Mouse (Mus musculus): Measurements from ENCODE around the gene Limk2.

Limk2 gene

GRCm38 (mm10) chr11:3331756-3332642 lies 77.0 kb downstream of the Limk2 start:
- peak; percentile 97 for DNase-seq

GRCm38 (mm10) chr11:3330991-3331750 lies 77.8 kb downstream of the Limk2 start:
- no peak for DNase-seq

GRCm38 (mm10) chr11:3330566-3330965 lies 78.4 kb downstream of the Limk2 start:
- DNase-seq, result peak; percentile 94

GRCm38 (mm10) chr11:3329891-3330451 lies 79.0 kb downstream of the Limk2 start, which contains the start of gene Pik3ip1:
Gene Pik3ip1, plus strand, starts transcription at chr11:3330401.
- DNase-seq, result no peak

GRCm38 (mm10) chr11:3328806-3329775 lies 79.9 kb downstream of the Limk2 start:
- no peak for DNase-seq

GRCm38 (mm10) chr11:3328271-3328670 lies 80.7 kb downstream of the Limk2 start:
- peak; percentile 65 for DNase-seq

GRCm38 (mm10) chr11:3318286-3318685 lies 90.7 kb downstream of the Limk2 start:
- DNase-seq, result no peak

- peak; percentile 76 for DNase-seq
Measured at GRCm38 (mm10) chr11:3314148-3314547, 94.8 kb downstream of the Limk2 start.

- peak; percentile 73 for DNase-seq
Measured at GRCm38 (mm10) chr11:3313294-3313693, 95.7 kb downstream of the Limk2 start.

- DNase-seq, result peak; percentile 38
Measured at GRCm38 (mm10) chr11:3311586-3312347, 97.2 kb downstream of the Limk2 start.

- peak; percentile 52 for DNase-seq
Measured at GRCm38 (mm10) chr11:3310789-3311585, 98.0 kb downstream of the Limk2 start.

GRCm38 (mm10) chr11:3309884-3310283 lies 99.1 kb downstream of the Limk2 start:
- DNase-seq, result peak; percentile 66

- no peak for DNase-seq
Measured at GRCm38 (mm10) chr11:3307875-3308274, 101.1 kb downstream of the Limk2 start.

GRCm38 (mm10) chr11:3305821-3306220 lies 103.2 kb downstream of the Limk2 start:
- no peak for DNase-seq

GRCm38 (mm10) chr11:3302792-3303191 lies 106.2 kb downstream of the Limk2 start:
- no peak for DNase-seq

GRCm38 (mm10) chr11:3302385-3302784 lies 106.6 kb downstream of the Limk2 start:
- DNase-seq, result no peak

- no peak for DNase-seq
Measured at GRCm38 (mm10) chr11:3301075-3301474, 107.9 kb downstream of the Limk2 start.

- peak; percentile 50 for DNase-seq
Measured at GRCm38 (mm10) chr11:3298813-3299185, 110.2 kb downstream of the Limk2 start.

GRCm38 (mm10) chr11:3297871-3298812 lies 110.8 kb downstream of the Limk2 start:
- DNase-seq, result peak; percentile 59
